Mouse (Mus musculus) gastrocnemius, postnatal 10 days (tissue): Measurements from ENCODE around the gene Samt4. TPM values are rescaled to one million over a fixed set of nuclear protein-coding genes. Genes with fewer than 3 reads are reported as not detected.
"Not testable (repeated sequence)": the region's sequence is repeated elsewhere in the genome, so short reads cannot be mapped to it uniquely, and the experiment has no call there.

Source experiments
- DNase-seq: peaks from one replicate; pipeline ENCODE4 v3.0.0; 2021; ENCODE audit warnings: mixed read lengths
- long read RNA-seq, 2 experiments: library from polyadenylated mRNA; stranded (forward); transcript quantifications; one replicate each; pipeline ENCODE4 v2.0.0; 2021
- total RNA-seq, 2 experiments: library from RNA; stranded (reverse); gene quantifications; 2 replicates each; pipeline ENCODE4 v1.2.3; 2021

The Samt4 gene
- not detected for total RNA-seq
- long read RNA-seq, experiment 1: 0 reads
- long read RNA-seq, experiment 2: 0 reads

DNA sequence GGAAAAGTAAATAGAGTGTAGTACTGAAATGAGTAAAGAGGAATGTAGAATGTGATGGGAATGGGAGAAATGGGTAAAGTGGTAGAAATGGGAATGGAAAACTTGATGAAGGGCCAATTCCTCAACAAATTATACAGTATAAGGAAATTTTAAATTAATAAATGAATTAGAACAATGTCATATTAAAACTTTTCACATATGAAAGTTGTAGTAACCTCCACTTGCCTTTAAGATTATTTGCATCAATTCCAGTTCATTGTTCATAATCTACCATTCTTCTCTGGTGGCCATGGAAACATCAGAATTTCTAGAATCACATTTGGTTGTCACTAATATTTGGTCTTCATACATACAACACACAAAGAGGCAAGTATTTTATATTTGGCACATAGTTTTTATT is at the start of gene Samt4:
Gene Samt4 (plus strand): TSS at position 301 of the 400 bp plus-strand sequence.
- DNase-seq: no peak

DNA sequence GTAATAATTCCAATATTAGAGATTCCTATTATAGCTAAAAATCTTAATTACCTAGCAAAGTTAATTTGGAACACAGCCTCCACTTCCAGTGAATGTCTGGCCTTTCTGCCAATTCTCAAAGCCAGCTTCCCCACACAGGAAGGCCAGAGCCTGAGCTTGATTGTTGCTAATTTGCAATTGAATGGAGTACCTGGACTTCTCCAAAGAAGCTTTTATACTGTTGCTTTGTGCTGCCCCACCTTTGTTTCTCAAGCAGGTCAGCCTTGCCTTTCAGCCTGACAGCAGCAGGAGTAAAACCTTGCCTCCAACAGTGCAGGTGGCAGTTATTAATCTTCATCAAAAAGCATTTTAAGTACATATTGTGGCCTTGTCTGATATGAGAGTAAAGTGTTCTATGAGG is 38.1 kb upstream of the Samt4 start:
- DNase-seq: not testable (repeated sequence)

DNA sequence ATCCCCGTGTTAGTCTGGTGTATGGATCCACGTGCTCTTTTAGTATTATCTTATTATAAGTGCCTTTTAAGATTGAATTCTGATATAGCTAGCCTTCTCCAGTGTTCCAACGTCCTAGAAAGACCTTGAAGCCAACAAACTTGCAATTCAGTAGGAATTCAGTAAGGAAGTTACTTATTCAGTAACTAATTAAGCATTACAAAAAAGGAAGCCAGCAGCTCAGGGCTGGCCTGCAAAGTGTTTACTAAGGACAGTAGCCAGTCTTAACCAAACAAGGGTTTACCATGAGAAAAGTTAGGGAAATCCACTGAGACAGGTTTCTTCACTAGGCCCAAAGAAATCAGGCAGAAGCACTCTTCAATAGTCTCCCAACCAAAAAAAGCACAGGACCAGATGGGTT is 13.4 kb upstream of the Samt4 start:
- DNase-seq: not testable (repeated sequence)

Other genes with a start within 250 kb of the Samt4 start
- not detected for gene 4930524N10Rik, start 138.6 kb upstream of the Samt4 start, total RNA-seq
- gene Samt2, start 97.4 kb downstream of the Samt4 start, total RNA-seq: not detected